Mouse (Mus musculus) midbrain, embryonic 11.5 days (tissue): Measurements from ENCODE around the gene Bach2. TPM values are rescaled to one million over a fixed set of nuclear protein-coding genes. Genes with fewer than 3 reads are reported as not detected.

Source experiments
- ATAC-seq: fragments of 200-750 bp; cut with Nextera tagmentation; 2 replicates; pipeline ENCODE4 v1.8.0; 2017; ENCODE audit warnings: moderate TSS enrichment, moderate library complexity; ENCODE audit not compliant: low FRiP score
- DNase-seq: peaks from one replicate; pipeline ENCODE4 v3.0.0; 2015; ENCODE audit warnings: low spot score; ENCODE audit errors: missing footprints
- H3K27ac ChIP-seq: fragments of 300-500 bp; sonication (generic); 2 replicates; pipeline ENCODE4 v1.5.1; 2014; ENCODE audit warnings: low read depth, low read length
- H3K27me3 ChIP-seq: fragments of 300-500 bp; sonication (generic); 2 replicates; pipeline ENCODE4 v1.6.1; 2014; ENCODE audit warnings: mild to moderate bottlenecking, low read length, moderate library complexity, mixed read lengths; ENCODE audit not compliant: control insufficient read depth, insufficient read depth
- H3K36me3 ChIP-seq: fragments of 300-500 bp; sonication (generic); 2 replicates; pipeline ENCODE4 v1.6.1; 2014; ENCODE audit warnings: mild to moderate bottlenecking, low read length, moderate library complexity, mixed read lengths; ENCODE audit not compliant: control insufficient read depth, insufficient read depth
- H3K4me1 ChIP-seq: fragments of 300-500 bp; sonication (generic); 2 replicates; pipeline ENCODE4 v1.6.1; 2014; ENCODE audit warnings: low read length; ENCODE audit not compliant: control insufficient read depth, insufficient read depth
- H3K4me2 ChIP-seq: fragments of 300-500 bp; sonication (generic); 2 replicates; pipeline ENCODE4 v1.6.1; 2014; ENCODE audit warnings: mild to moderate bottlenecking, moderate library complexity
- H3K4me3 ChIP-seq: fragments of 300-500 bp; sonication (generic); 2 replicates; pipeline ENCODE4 v1.5.1; 2014; ENCODE audit warnings: low read depth, low read length
- H3K9ac ChIP-seq: fragments of 300-500 bp; sonication (generic); 2 replicates; pipeline ENCODE4 v1.6.1; 2014; ENCODE audit warnings: low read length
- H3K9me3 ChIP-seq: fragments of 300-500 bp; sonication (generic); 2 replicates; pipeline ENCODE4 v1.6.1; 2016; ENCODE audit warnings: low read length; ENCODE audit not compliant: control insufficient read depth
- WGBS: fragments of 180-500 bp; shearing (Covaris S2); extraction: QIAGEN DNeasy Blood & Tissue Kit; methylation state at CpG from one replicate; pipeline ENCODE4 v1.1.7; 2014; 5-methylcytosine and 5-hydroxymethylcytosine counted together
- polyA plus RNA-seq: library from polyadenylated mRNA; unstranded; fragments of >200 nt; fragmentation: Nextera tagmentation; extraction: Ambion mirVana; gene quantifications from 2 replicates; pipeline ENCODE4 v1.2.1, GENCODE M21; 2014

The Bach2 gene
- polyA plus RNA-seq, 1 experiment from 2014 or later: 13.2 TPM

- DNase-seq (no peak), ATAC-seq (no peak)
- no peaks in the 10 kb centered on the region for H3K27me3 ChIP-seq
- no peak overlapping the region for H3K4me2 ChIP-seq
- H3K9me3 ChIP-seq: no peaks in the 10 kb centered on the region
- no peaks in the 10 kb centered on the region for H3K4me1 ChIP-seq
- H3K27ac ChIP-seq: no peak overlapping the region
- no peak overlapping the region for H3K4me3 ChIP-seq
- H3K36me3 ChIP-seq: no peaks in the 10 kb centered on the region
- 81% methylated on average over 2 of the region's 2 CpGs for WGBS
- no peak overlapping the region for H3K9ac ChIP-seq
These were observed 156.2 kb downstream of the Bach2 start for GRCm38 (mm10) chr4:32394850-32395249.

GRCm38 (mm10) chr4:32401459-32401858 lies 162.9 kb downstream of the Bach2 start:
- Histone ChIP-seq H3K4me1 (peaks cover 2% of the 10 kb centered on the region; the same call in 1 of the 2 replicates), H3K4me2 (no peak overlapping the region), H3K27me3 (no peaks in the 10 kb centered on the region), H3K27ac (no peak overlapping the region), H3K36me3 (no peaks in the 10 kb centered on the region), H3K4me3 (no peak overlapping the region), H3K9ac (no peak overlapping the region), H3K9me3 (no peaks in the 10 kb centered on the region)
- 87% methylated on average over 5 of the region's 5 CpGs for WGBS
- DNase-seq: no peak
- no peak for ATAC-seq

DNA sequence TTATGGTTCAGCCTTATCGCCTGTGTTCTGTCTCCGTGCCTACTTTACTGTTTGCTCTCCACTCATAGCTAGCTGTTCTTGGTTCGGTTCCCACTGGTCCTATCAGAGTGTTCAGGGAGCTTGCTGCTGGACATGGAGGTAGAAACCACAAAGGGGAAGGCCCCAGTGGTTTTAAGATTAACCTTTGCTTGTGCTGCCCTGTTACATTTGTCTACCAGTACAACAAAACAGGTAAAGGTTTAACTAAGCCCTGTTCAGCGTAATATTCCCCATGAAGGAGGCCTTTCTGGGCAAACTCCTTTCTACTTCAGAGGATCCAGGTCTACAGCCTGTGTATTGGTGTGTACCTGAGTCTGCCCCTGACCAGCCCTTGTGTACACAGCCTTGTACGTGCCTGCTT lies 164.9 kb downstream of the Bach2 start:
- 93% methylated on average over 5 of the region's 5 CpGs for WGBS
- H3K4me2 ChIP-seq: no peak overlapping the region

DNA sequence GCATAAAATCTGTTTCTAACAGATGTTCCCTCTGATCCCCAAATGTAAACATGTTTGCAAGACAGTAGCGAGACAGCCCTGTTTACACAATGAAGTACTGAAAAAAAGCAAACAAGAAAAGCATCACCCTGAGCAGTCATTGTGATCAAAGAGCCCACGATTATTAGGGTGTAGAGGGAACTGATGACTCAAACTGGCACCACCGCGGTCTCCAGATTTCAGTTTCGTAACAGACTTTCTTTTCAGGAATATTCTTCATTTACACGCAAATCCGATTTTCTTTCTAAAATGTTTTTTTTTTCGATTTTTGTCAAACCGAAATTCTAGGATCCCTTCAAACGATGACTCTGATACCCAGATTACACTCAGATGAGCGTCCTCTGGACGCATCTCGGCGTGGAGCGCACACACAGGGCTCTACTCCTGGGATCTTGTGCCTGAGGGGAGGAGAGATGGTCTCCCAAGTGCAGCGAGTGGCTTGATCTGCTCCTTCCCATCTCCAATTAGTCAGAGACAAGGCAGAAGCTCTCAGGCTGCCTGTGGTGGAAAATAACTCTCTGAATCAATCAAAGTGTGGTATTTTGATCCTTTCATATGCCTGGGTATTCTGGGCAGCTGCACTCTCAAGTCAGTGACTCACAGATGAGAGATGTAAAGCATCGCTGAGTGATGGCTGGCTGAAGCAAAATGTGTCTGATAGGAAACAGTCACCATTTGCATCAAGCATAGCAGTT lies 166.7 kb downstream of the Bach2 start:
- peaks cover 2% of the 10 kb centered on the region; the same call in 1 of the 2 replicates for H3K4me1 ChIP-seq
- no peak overlapping the region for H3K4me3 ChIP-seq
- H3K9me3 ChIP-seq: no peaks in the 10 kb centered on the region
- DNase-seq: no peak
- H3K27ac ChIP-seq: no peak overlapping the region
- no peak for ATAC-seq
- no peak overlapping the region for H3K9ac ChIP-seq
- H3K27me3 ChIP-seq: no peaks in the 10 kb centered on the region
- 79% methylated on average over 17 of the region's 17 CpGs for WGBS
- H3K36me3 ChIP-seq: no peaks in the 10 kb centered on the region
- no peak overlapping the region for H3K4me2 ChIP-seq

More for the DNA sequence above, 164.9 kb downstream of the Bach2 start:
- H3K36me3 ChIP-seq: no peaks in the 10 kb centered on the region
- H3K4me1 ChIP-seq: peaks cover 2% of the 10 kb centered on the region; the same call in 1 of the 2 replicates
- no peak overlapping the region for H3K9ac ChIP-seq
- H3K9me3 ChIP-seq: no peaks in the 10 kb centered on the region
- H3K27me3 ChIP-seq: no peaks in the 10 kb centered on the region
- no peak overlapping the region for H3K4me3 ChIP-seq
- DNase-seq (no peak), ATAC-seq (no peak)
- H3K27ac ChIP-seq: no peak overlapping the region

GRCm38 (mm10) chr4:32405985-32406384 lies 167.4 kb downstream of the Bach2 start:
- H3K4me1 ChIP-seq: peaks cover 2% of the 10 kb centered on the region; the same call in 1 of the 2 replicates
- no peak overlapping the region for H3K27ac ChIP-seq
- DNase-seq: no peak
- no peak for ATAC-seq
- no peak overlapping the region for H3K9ac ChIP-seq
- H3K4me3 ChIP-seq: no peak overlapping the region
- WGBS: 88% methylated on average over 3 of the region's 3 CpGs
- H3K4me2 ChIP-seq: no peak overlapping the region
- no peaks in the 10 kb centered on the region for H3K9me3 ChIP-seq
- no peaks in the 10 kb centered on the region for H3K27me3 ChIP-seq
- no peaks in the 10 kb centered on the region for H3K36me3 ChIP-seq

GRCm38 (mm10) chr4:32408535-32408934 lies 169.9 kb downstream of the Bach2 start:
- Histone ChIP-seq H3K4me1 (peaks cover 6% of the 10 kb centered on the region), H3K9ac (no peak overlapping the region), H3K4me2 (no peak overlapping the region), H3K9me3 (no peaks in the 10 kb centered on the region), H3K27ac (no peak overlapping the region), H3K36me3 (no peaks in the 10 kb centered on the region), H3K4me3 (no peak overlapping the region), H3K27me3 (no peaks in the 10 kb centered on the region)
- ATAC-seq: no peak
- no peak for DNase-seq
- 93% methylated on average over 8 of the region's 8 CpGs for WGBS

DNA sequence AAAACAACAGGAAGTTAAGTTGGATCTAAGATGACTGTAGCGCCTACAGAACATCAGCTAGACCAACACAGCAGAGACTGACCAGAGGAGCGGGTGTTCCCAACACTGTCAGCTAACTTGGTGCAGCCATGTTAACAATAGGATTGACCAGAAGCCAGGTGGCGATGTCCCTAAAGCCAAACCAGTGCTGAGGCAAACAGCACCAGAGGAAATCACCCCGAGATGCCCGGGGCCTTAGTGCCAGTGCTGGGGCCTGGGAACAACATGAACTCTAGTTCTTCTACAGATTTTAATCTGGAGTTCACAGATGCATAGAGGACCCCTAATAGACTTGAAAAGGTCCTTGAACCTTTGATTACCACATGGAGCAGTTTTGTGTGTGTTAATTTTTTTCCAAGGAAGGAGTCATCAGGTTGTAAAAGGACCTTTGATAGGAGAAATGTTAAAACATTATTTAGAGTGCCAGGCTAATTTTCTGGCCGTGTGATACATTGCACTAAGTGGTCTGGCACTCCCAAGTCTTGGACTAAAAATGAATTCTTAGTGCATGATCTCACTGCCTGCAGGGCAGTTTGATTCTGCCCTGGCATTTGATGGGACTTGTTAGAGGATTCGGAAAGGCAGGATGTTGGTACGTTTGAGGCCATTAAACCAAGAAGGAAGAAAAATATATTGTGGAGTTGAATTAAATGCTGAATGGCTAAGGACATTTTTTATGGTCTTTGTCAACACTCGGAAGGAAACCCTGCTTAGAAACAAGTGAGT lies 170.7 kb downstream of the Bach2 start:
- Histone ChIP-seq H3K36me3 (no peaks in the 10 kb centered on the region), H3K4me3 (no peak overlapping the region), H3K4me1 (peaks cover 6% of the 10 kb centered on the region), H3K4me2 (no peak overlapping the region), H3K9ac (no peak overlapping the region), H3K27ac (no peak overlapping the region), H3K27me3 (no peaks in the 10 kb centered on the region), H3K9me3 (no peaks in the 10 kb centered on the region)
- no peak for DNase-seq
- 91% methylated on average over 9 of the region's 9 CpGs for WGBS
- ATAC-seq: no peak

GRCm38 (mm10) chr4:32413063-32413462 lies 174.5 kb downstream of the Bach2 start:
- 0 out of 2 replicates have a peak, but pooled peaks have one; percentile 42 for ATAC-seq
- Histone ChIP-seq H3K9me3 (no peaks in the 10 kb centered on the region), H3K4me1 (peaks cover 4% of the 10 kb centered on the region), H3K27me3 (no peaks in the 10 kb centered on the region), H3K4me2 (no peak overlapping the region), H3K36me3 (no peaks in the 10 kb centered on the region), H3K27ac (no peak overlapping the region), H3K9ac (no peak overlapping the region), H3K4me3 (no peak overlapping the region)
- DNase-seq: no peak
- 45% methylated on average over 7 of the region's 7 CpGs for WGBS

- no peaks in the 10 kb centered on the region for H3K9me3 ChIP-seq
- H3K4me2 ChIP-seq: no peak overlapping the region
- no peak for DNase-seq
- H3K36me3 ChIP-seq: no peaks in the 10 kb centered on the region
- H3K27me3 ChIP-seq: no peaks in the 10 kb centered on the region
- no peak for ATAC-seq
- WGBS: 87% methylated on average over 9 of the region's 9 CpGs
- H3K4me3 ChIP-seq: no peak overlapping the region
- peaks cover 4% of the 10 kb centered on the region for H3K4me1 ChIP-seq
- H3K9ac ChIP-seq: no peak overlapping the region
- no peak overlapping the region for H3K27ac ChIP-seq
These were observed 174.9 kb downstream of the Bach2 start for GRCm38 (mm10) chr4:32413505-32413904.
